Mouse (Mus musculus) stomach, postnatal 0 days (tissue): ENCODE data around the gene Slc47a2.

Experiments
- CTCF ChIP-seq: IDR thresholded peaks from 2 replicates; pipeline ENCODE4 v1.5.1; 2016; ENCODE audit warnings: antibody characterized with exemption, low read depth, mild to moderate bottlenecking, moderate library complexity
- EP300 ChIP-seq: optimal IDR thresholded peaks from 2 replicates; pipeline ENCODE3; 2016; ENCODE audit warnings: antibody characterized with exemption

DNA sequence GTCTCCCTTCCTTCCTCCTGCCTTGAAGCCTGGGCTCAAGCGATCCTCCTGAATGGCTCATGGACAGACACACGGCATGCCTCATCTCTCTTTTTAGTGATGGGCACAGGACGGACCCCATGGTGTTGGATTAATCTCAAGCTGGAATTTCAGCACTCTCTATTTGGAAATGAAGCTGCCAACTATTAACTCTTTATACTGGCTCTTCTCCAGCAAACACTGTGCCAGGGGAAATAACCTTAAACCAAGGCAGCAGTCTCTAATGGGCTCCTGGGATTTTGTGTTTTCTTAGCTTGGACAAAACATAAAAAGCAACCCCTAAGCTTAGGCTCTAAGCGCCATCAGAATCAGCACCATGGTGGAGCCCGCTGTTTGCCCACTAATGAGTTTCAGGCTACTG is 72.3 kb downstream of the Slc47a2 start:
- no peak for TF ChIP-seq CTCF
- no peak for TF ChIP-seq EP300
